Mouse (Mus musculus) forebrain, embryonic 12.5 days (tissue): Measurements from ENCODE around the gene Tulp4. TPM values are rescaled to one million over a fixed set of nuclear protein-coding genes. Genes with fewer than 3 reads are reported as not detected.
"Not testable (repeated sequence)": the region's sequence is repeated elsewhere in the genome, so short reads cannot be mapped to it uniquely, and the experiment has no call there.

Experiments used
- ATAC-seq: fragments of 200-750 bp; cut with Nextera tagmentation; 2 replicates; pipeline ENCODE4 v1.8.0; 2017; ENCODE audit warnings: moderate TSS enrichment; ENCODE audit not compliant: low FRiP score
- H3K27ac ChIP-seq: fragments of 300-500 bp; sonication (generic); 2 replicates; pipeline ENCODE4 v1.5.1; 2016; ENCODE audit warnings: mild to moderate bottlenecking
- H3K27me3 ChIP-seq: fragments of 300-500 bp; sonication (generic); 2 replicates; pipeline ENCODE4 v1.6.1; 2016; ENCODE audit warnings: mild to moderate bottlenecking
- H3K36me3 ChIP-seq: fragments of 300-500 bp; sonication (generic); replicated peaks from 2 replicates; pipeline ENCODE4 v1.6.1; 2016; ENCODE audit warnings: mild to moderate bottlenecking
- H3K4me1 ChIP-seq: fragments of 300-500 bp; sonication (generic); 2 replicates; pipeline ENCODE4 v1.6.1; 2016
- H3K4me2 ChIP-seq: fragments of 300-500 bp; sonication (generic); 2 replicates; pipeline ENCODE4 v1.6.1; 2016; ENCODE audit warnings: mild to moderate bottlenecking, moderate library complexity
- H3K4me3 ChIP-seq: fragments of 300-500 bp; sonication (generic); replicated peaks from 2 replicates; pipeline ENCODE4 v1.5.1; 2016; ENCODE audit warnings: mild to moderate bottlenecking
- H3K9ac ChIP-seq: fragments of 300-500 bp; sonication (generic); 2 replicates; pipeline ENCODE4 v1.6.1; 2016; ENCODE audit warnings: mild to moderate bottlenecking
- H3K9me3 ChIP-seq: fragments of 300-500 bp; sonication (generic); 2 replicates; pipeline ENCODE4 v1.6.1; 2016
- WGBS: fragments of 180-500 bp; shearing (Covaris S2); methylation state at CpG from one replicate; pipeline ENCODE4 v1.1.7; 2016; 5-methylcytosine and 5-hydroxymethylcytosine counted together
- microRNA-seq: library from miRNA; unstranded; fragments of <30 nt; microRNA quantifications from one replicate; pipeline ENCODE4, GENCODE M21; 2017
- polyA plus RNA-seq: library from polyadenylated mRNA; unstranded; fragments of >200 nt; fragmentation: Nextera tagmentation; extraction: Ambion mirVana; gene quantifications from 2 replicates; pipeline ENCODE4 v1.2.1, GENCODE M21; 2016

Gene Tulp4
- polyA plus RNA-seq, 1 experiment from 2014 or later, result 111 TPM

DNA sequence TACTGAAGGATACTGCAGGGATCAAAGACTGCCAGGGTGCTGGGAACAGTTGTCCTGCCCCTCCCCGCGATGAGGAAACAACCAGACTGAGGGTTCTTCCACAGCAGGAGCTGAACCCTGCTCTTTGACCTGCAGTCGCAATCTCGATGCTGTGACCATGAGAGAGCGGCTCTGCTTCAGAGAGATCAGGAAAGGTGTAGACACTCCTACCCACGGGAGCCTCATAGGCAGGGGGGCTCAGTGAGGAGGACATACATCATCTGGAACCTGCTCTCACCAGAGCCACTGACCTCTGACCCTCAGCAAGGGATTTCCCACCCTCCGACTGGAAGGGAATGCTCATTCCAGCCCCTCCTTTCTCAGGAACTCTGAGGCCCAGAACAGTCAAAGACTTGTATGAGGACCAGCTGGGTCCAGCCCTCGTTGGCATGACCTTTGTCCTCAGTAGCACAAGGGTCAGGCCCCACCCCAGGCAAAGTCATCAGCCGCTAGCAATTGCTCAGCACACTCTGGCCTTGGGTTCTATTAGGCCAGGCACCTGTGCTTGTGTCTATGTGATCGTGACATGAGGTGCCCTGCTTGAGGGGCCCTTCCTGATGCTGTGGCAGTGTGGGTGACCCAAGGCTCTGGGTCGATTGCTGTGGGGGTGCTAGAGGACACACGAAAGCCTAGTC, 194.1 kb downstream of the Tulp4 start:
- not testable (repeated sequence) for ATAC-seq

More for the DNA sequence above, 194.1 kb downstream of the Tulp4 start:
- not testable (repeated sequence) for H3K9ac ChIP-seq, H3K27me3 ChIP-seq, H3K36me3 ChIP-seq, H3K9me3 ChIP-seq, H3K4me3 ChIP-seq, H3K4me1 ChIP-seq, H3K4me2 ChIP-seq, H3K27ac ChIP-seq
- WGBS, result 88% methylated on average over 7 of the region's 12 CpGs

Small RNA genes within 50 kb of the gene (microRNA-seq; reads per million reads assigned to microRNA genes)
- gene Gm22774, result not detected

Other genes starting within 250 kb of the Tulp4 start
- 0.96 and 1.1 TPM in 2 replicates for gene Synj2, start 165.2 kb upstream of the Tulp4 start, polyA plus RNA-seq
- gene Serac1, start 26.7 kb upstream of the Tulp4 start, polyA plus RNA-seq, result 12.4 and 12.7 TPM in 2 replicates
- 169 and 171 TPM in 2 replicates for gene Gtf2h5, start 26.7 kb upstream of the Tulp4 start, polyA plus RNA-seq
- gene Tmem181a, start 150.4 kb downstream of the Tulp4 start, polyA plus RNA-seq, result 28.0 and 28.5 TPM in 2 replicates
- gene Dynlt1a, start 211.1 kb downstream of the Tulp4 start, polyA plus RNA-seq, result 34.4 and 35.5 TPM in 2 replicates